Mouse (Mus musculus) megakaryocyte, adult 5-6 weeks (primary cell): ENCODE results near the gene Dmxl2. TPM values are rescaled to one million over a fixed set of nuclear protein-coding genes. Genes with fewer than 3 reads are reported as not detected.

Source experiments
- ATAC-seq: 2 replicates; pipeline ENCODE4 v1.8.0; 2016; ENCODE audit warnings: mild to moderate bottlenecking, inconsistent platforms; ENCODE audit not compliant: poor library complexity, severe bottlenecking
- total RNA-seq, 2 experiments: library from RNA; stranded (forward) in 1 of 2; stranded (reverse) in 1 of 2; fragments of 153-499, 151-499 nt in 1 of 2; fragments of 221-1000, 200-1000 nt in 1 of 2; gene quantifications; 2 replicates each; pipeline versions ENCODE4 v1.2.3 to v1.2.4; 2015 to 2017

The Dmxl2 gene
- total RNA-seq, 2 experiments from 2014 or later, result 17.9 to 24.0 TPM

- no peak for ATAC-seq
These were observed 165.8 kb downstream of the Dmxl2 start for GRCm38 (mm10) chr9:54335582-54335981.

- ATAC-seq, result no peak
These were observed 172.2 kb downstream of the Dmxl2 start for GRCm38 (mm10) chr9:54329201-54329600.

GRCm38 (mm10) chr9:54323456-54323855, 178.0 kb downstream of the Dmxl2 start:
- ATAC-seq, result 0 out of 2 replicates have a peak, but pooled peaks have one; percentile 27

GRCm38 (mm10) chr9:54316363-54316762, 185.1 kb downstream of the Dmxl2 start:
- no peak for ATAC-seq

Other genes with a start within 250 kb of the Dmxl2 start
- not detected in 2 replicates for gene Cyp19a1, start 233.5 kb downstream of the Dmxl2 start, total RNA-seq (2015)
- gene Cyp19a1, start 233.5 kb downstream of the Dmxl2 start, total RNA-seq (2017), result not detected in 2 replicates
- gene Gldn, start 215.1 kb downstream of the Dmxl2 start, total RNA-seq (2015), result not detected in 2 replicates
- not detected in 2 replicates for gene Gldn, start 215.1 kb downstream of the Dmxl2 start, total RNA-seq (2017)
- not detected in 2 replicates for gene Sh2d7, start 37.4 kb upstream of the Dmxl2 start, total RNA-seq (2015)
- gene Sh2d7, start 37.4 kb upstream of the Dmxl2 start, total RNA-seq (2017), result not detected in 2 replicates
- gene Cib2, start 58.6 kb upstream of the Dmxl2 start, total RNA-seq (2015), result 11.4 and 14.9 TPM in 2 replicates
- gene Cib2, start 58.6 kb upstream of the Dmxl2 start, total RNA-seq (2017), result 2.7 and 3.9 TPM in 2 replicates
- 42.5 and 54.2 TPM in 2 replicates for gene Idh3a, start 84.7 kb upstream of the Dmxl2 start, total RNA-seq (2015)
- gene Idh3a, start 84.7 kb upstream of the Dmxl2 start, total RNA-seq (2017), result 26.1 and 29.7 TPM in 2 replicates
- 0.25 and 0.75 TPM in 2 replicates for gene Acsbg1, start 160.2 kb upstream of the Dmxl2 start, total RNA-seq (2015)
- gene Acsbg1, start 160.2 kb upstream of the Dmxl2 start, total RNA-seq (2017), result 0.20 and 0.40 TPM in 2 replicates
- gene Dnaja4, start 197.2 kb upstream of the Dmxl2 start, total RNA-seq (2015), result 0.84 and 1.6 TPM in 2 replicates
- 0.62 and 3.7 TPM in 2 replicates for gene Dnaja4, start 197.2 kb upstream of the Dmxl2 start, total RNA-seq (2017)
- gene Wdr61, start 232.9 kb upstream of the Dmxl2 start, total RNA-seq (2015), result 58.3 and 68.3 TPM in 2 replicates
- gene Wdr61, start 232.9 kb upstream of the Dmxl2 start, total RNA-seq (2017), result 38.9 and 43.2 TPM in 2 replicates